Mouse (Mus musculus) neural tube, embryonic 11.5 days (tissue): ENCODE measurements around the gene Zer1. TPM values are rescaled to one million over a fixed set of nuclear protein-coding genes. Genes with fewer than 3 reads are reported as not detected.
"Not testable (repeated sequence)": the region's sequence is repeated elsewhere in the genome, so short reads cannot be mapped to it uniquely, and the experiment has no call there.

Experiments
- ATAC-seq: fragments of 200-750 bp; cut with Nextera tagmentation; 2 replicates; pipeline ENCODE4 v1.8.0; 2017; ENCODE audit warnings: moderate number of reproducible peaks, mild to moderate bottlenecking, moderate TSS enrichment, moderate library complexity; ENCODE audit not compliant: insufficient read depth, low FRiP score, low TSS enrichment
- DNase-seq: peaks from one replicate; pipeline ENCODE4 v3.0.0-alpha.2; 2015; ENCODE audit warnings: low spot score
- H3K27ac ChIP-seq: fragments of 300-500 bp; sonication (generic); 2 replicates; pipeline ENCODE4 v1.5.1; 2014; ENCODE audit warnings: low read depth, mild to moderate bottlenecking, low read length
- H3K27me3 ChIP-seq: fragments of 300-500 bp; sonication (generic); 2 replicates; pipeline ENCODE4 v1.6.1; 2014; ENCODE audit warnings: mild to moderate bottlenecking, low read length, mixed read lengths; ENCODE audit not compliant: control insufficient read depth, insufficient read depth
- H3K36me3 ChIP-seq: fragments of 300-500 bp; sonication (generic); 2 replicates; pipeline ENCODE4 v1.6.1; 2014; ENCODE audit warnings: mild to moderate bottlenecking, low read length, moderate library complexity, mixed read lengths; ENCODE audit not compliant: control insufficient read depth, insufficient read depth
- H3K4me1 ChIP-seq: fragments of 300-500 bp; sonication (generic); 2 replicates; pipeline ENCODE4 v1.6.1; 2014; ENCODE audit warnings: low read length, mixed read lengths; ENCODE audit not compliant: control insufficient read depth, insufficient read depth
- H3K4me2 ChIP-seq: fragments of 300-500 bp; sonication (generic); 2 replicates; pipeline ENCODE4 v1.6.1; 2014; ENCODE audit warnings: low read depth, mild to moderate bottlenecking, moderate library complexity
- H3K4me3 ChIP-seq: fragments of 300-500 bp; sonication (generic); 2 replicates; pipeline ENCODE4 v1.5.1; 2014; ENCODE audit warnings: low read depth, low read length
- H3K9ac ChIP-seq: fragments of 300-500 bp; sonication (generic); 2 replicates; pipeline ENCODE4 v1.6.1; 2014; ENCODE audit warnings: mild to moderate bottlenecking, low read length
- H3K9me3 ChIP-seq: fragments of 300-500 bp; sonication (generic); 2 replicates; pipeline ENCODE4 v1.6.1; 2016; ENCODE audit warnings: low read length; ENCODE audit not compliant: control insufficient read depth
- WGBS: fragments of 180-500 bp; shearing (Covaris S2); extraction: QIAGEN DNeasy Blood & Tissue Kit; methylation state at CpG from one replicate; pipeline ENCODE4 v1.1.7; 2014; 5-methylcytosine and 5-hydroxymethylcytosine counted together
- polyA plus RNA-seq: library from polyadenylated mRNA; unstranded; fragments of >200 nt; fragmentation: Nextera tagmentation; extraction: Ambion mirVana; gene quantifications from 2 replicates; pipeline ENCODE4 v1.2.1, GENCODE M21; 2014

Gene Zer1
- polyA plus RNA-seq, result 5.4 and 5.9 TPM in 2 replicates

GRCm38 (mm10) chr2:30124472-30125274, at the start of gene Zer1:
Zer1 (minus strand) TSS chr2:30124585.
- DNase-seq, result peak; percentile 90
- H3K27me3 ChIP-seq, result no peaks in the 10 kb centered on the region
- no peaks in the 10 kb centered on the region for H3K9me3 ChIP-seq
- H3K4me3 ChIP-seq, result peak within 1 kb of the TSS; percentile 83
- peak within 1 kb of the TSS; percentile 62; the same call in 1 of the 2 replicates for H3K27ac ChIP-seq
- no peaks in the 10 kb centered on the region for H3K36me3 ChIP-seq
- 11% methylated on average over 31 of the region's 31 CpGs for WGBS
- peak within 1 kb of the TSS; percentile 91 for H3K4me2 ChIP-seq
- peaks cover 10% of the 10 kb centered on the region for H3K4me1 ChIP-seq
- ATAC-seq, result peak; percentile 91
- peak within 1 kb of the TSS; percentile 86 for H3K9ac ChIP-seq

DNA sequence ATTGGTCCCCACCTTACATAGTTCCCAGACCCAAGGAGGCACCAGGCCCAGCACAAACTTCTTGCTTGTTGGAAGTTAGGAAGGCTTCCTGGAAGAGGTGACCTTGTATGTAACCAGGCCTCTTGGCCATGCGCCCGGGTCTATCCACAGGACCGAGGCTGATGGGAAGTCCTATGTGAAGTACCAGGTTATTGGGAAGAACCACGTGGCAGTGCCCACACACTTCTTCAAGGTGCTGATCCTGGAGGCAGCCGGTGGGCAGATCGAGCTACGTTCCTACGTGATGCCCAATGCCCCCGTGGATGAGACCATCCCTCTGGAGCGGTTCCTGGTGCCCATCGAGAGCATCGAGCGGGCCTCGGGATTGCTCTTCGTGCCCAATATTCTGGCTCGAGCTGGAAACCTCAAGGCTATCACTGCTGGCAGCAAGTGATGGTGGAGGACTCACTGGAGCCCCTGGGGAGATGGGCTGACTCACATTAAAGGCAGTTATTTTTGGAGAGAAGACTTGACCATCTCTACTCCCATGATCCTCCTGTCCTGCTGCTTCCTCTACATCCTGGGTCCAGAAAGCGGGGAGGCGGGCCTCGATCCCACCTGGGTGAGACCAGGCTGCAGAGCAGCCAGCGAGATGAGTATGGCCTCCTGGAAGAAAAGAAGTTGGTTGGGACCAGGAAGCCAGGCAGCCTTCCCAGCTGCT, 49.3 kb upstream of the Zer1 start:
- no peak overlapping the region for H3K4me2 ChIP-seq
- 95% methylated on average over 20 of the region's 20 CpGs for WGBS
- H3K36me3 ChIP-seq, result peaks cover 18% of the 10 kb centered on the region
- H3K27ac ChIP-seq, result no peak overlapping the region
- no peak overlapping the region for H3K9ac ChIP-seq
- H3K27me3 ChIP-seq, result no peaks in the 10 kb centered on the region
- no peak for DNase-seq
- ATAC-seq, result no peak
- no peaks in the 10 kb centered on the region for H3K9me3 ChIP-seq
- H3K4me1 ChIP-seq, result peaks cover 6% of the 10 kb centered on the region
- no peak overlapping the region for H3K4me3 ChIP-seq

DNA sequence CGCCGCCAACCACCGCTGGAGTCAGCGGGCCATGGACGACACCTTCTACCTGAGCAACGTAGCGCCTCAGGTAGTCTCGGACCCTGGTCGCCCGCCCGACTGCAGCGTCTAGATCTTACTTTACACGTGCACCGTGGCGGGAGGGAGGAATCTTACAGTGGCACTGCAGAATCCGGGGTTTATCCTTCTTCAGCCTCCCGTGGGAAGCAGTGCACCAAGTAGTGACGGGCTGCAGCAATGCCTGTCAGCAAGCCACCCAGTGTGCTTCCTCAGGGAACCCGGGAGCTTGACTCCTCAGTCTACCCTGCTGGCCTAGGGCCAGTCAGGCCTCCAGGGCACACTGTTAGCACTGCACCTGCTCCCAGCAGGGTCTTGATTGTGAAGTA, 47.6 kb upstream of the Zer1 start:
- WGBS, result 4% methylated on average over 18 of the region's 19 CpGs
- peak overlapping the region; percentile 94 for H3K4me2 ChIP-seq
- DNase-seq, result no peak
- H3K27ac ChIP-seq, result peak overlapping the region; percentile 80
- H3K36me3 ChIP-seq, result peaks cover 18% of the 10 kb centered on the region
- no peaks in the 10 kb centered on the region for H3K9me3 ChIP-seq
- no peaks in the 10 kb centered on the region for H3K27me3 ChIP-seq
- H3K4me1 ChIP-seq, result no peaks in the 10 kb centered on the region; the same call in 1 of the 2 replicates
- H3K9ac ChIP-seq, result peak overlapping the region; percentile 73
- peak; percentile 20 for ATAC-seq
- H3K4me3 ChIP-seq, result peak overlapping the region; percentile 62

GRCm38 (mm10) chr2:30171371-30171996, 47.1 kb upstream of the Zer1 start, which contains the start of gene Endog:
Endog (plus strand) TSS chr2:30171493.
- Histone ChIP-seq H3K4me2 (peak within 1 kb of the TSS; percentile 94), H3K27me3 (no peaks in the 10 kb centered on the region), H3K9ac (peak within 1 kb of the TSS; percentile 73), H3K4me1 (no peaks in the 10 kb centered on the region; the same call in 1 of the 2 replicates), H3K9me3 (0 out of 2 replicates have a peak, but pooled peaks cover 3% of the 10 kb centered on the region), H3K4me3 (peak within 1 kb of the TSS; percentile 62), H3K27ac (peak within 1 kb of the TSS; percentile 80), H3K36me3 (peaks cover 17% of the 10 kb centered on the region)
- WGBS, result under 1% methylated on average over 74 of the region's 75 CpGs
- ATAC-seq (peak; percentile 91), DNase-seq (peak; percentile 85)

GRCm38 (mm10) chr2:30166677-30167076, 42.3 kb upstream of the Zer1 start:
- Histone ChIP-seq H3K4me2 (no peak overlapping the region), H3K36me3 (no peaks in the 10 kb centered on the region), H3K27ac (no peak overlapping the region), H3K9me3 (0 out of 2 replicates have a peak, but pooled peaks cover 5% of the 10 kb centered on the region), H3K4me1 (no peaks in the 10 kb centered on the region), H3K27me3 (no peaks in the 10 kb centered on the region), H3K4me3 (no peak overlapping the region), H3K9ac (no peak overlapping the region)
- WGBS, result 65% methylated on average over 4 of the region's 4 CpGs
- DNase-seq, result no peak
- no peak for ATAC-seq

DNA sequence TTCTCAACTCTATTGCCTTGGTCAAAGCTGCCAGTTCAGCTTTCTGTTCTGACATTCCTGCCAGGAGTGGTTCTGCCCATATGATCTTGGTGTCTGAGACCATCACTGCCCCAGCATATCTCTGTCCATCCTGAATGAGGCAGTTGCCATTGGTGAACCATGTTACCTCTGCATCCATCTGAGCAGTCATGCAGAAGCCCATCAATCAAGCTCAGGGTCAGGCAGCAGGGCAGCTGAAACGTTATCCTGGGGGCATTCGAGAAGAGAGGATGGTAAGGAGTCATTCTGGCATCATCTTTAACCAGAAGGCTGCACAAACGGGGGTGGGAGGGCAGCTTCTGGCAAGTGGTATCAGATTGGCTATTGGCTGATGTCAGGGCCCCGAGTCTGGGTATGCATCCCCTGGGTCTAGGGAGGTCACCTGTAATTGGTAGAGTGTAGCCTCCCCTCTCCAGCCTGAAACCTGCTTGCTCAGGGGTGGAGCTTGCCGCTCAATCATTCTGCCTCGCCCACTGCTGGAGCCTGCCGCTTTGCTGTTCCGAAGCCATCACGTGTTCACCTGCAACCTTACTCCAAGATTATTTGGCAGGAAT, 40.1 kb upstream of the Zer1 start:
- DNase-seq, result no peak
- no peaks in the 10 kb centered on the region for H3K4me1 ChIP-seq
- WGBS, result 53% methylated on average over 9 of the region's 9 CpGs
- H3K9me3 ChIP-seq, result 0 out of 2 replicates have a peak, but pooled peaks cover 5% of the 10 kb centered on the region
- H3K4me3 ChIP-seq, result no peak overlapping the region
- no peak overlapping the region for H3K27ac ChIP-seq
- H3K4me2 ChIP-seq, result no peak overlapping the region
- no peak overlapping the region for H3K9ac ChIP-seq
- ATAC-seq, result no peak
- H3K36me3 ChIP-seq, result no peaks in the 10 kb centered on the region
- H3K27me3 ChIP-seq, result no peaks in the 10 kb centered on the region

GRCm38 (mm10) chr2:30161809-30162208, 37.4 kb upstream of the Zer1 start:
- H3K9ac ChIP-seq, result no peak overlapping the region
- ATAC-seq (no peak), DNase-seq (no peak)
- no peaks in the 10 kb centered on the region for H3K27me3 ChIP-seq
- H3K27ac ChIP-seq, result no peak overlapping the region
- no peak overlapping the region for H3K4me3 ChIP-seq
- H3K4me1 ChIP-seq, result no peaks in the 10 kb centered on the region
- H3K36me3 ChIP-seq, result no peaks in the 10 kb centered on the region
- no peak overlapping the region for H3K4me2 ChIP-seq
- H3K9me3 ChIP-seq, result 0 out of 2 replicates have a peak, but pooled peaks cover 5% of the 10 kb centered on the region

DNA sequence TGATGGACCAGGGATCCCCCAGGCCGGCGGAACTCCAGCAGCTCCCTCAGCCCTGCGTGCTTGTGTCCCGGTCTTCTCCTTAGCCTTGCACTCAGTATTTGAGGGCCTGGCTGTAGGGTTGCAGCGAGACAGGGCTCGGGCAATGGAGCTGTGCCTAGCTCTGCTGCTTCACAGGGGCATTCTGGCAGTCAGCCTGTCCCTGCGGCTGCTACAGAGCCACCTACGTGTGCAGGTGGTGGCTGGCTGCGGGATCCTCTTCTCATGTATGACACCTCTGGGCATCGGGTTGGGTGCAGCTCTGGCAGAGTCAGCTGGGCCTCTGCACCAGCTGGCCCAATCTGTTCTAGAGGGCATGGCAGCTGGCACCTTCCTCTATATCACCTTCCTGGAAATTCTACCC, 35.5 kb upstream of the Zer1 start:
- not testable (repeated sequence) for H3K9me3 ChIP-seq, H3K4me3 ChIP-seq, DNase-seq, H3K27ac ChIP-seq, ATAC-seq, H3K36me3 ChIP-seq, H3K27me3 ChIP-seq, H3K4me2 ChIP-seq, H3K9ac ChIP-seq, H3K4me1 ChIP-seq
- 89% methylated on average over 4 of the region's 10 CpGs for WGBS
